Mouse (Mus musculus): Measurements from ENCODE around the gene 1700001F09Rik. TPM values are rescaled to one million over a fixed set of nuclear protein-coding genes. Genes with fewer than 3 reads are reported as not detected.
"Not testable (repeated sequence)": the region's sequence is repeated elsewhere in the genome, so short reads cannot be mapped to it uniquely, and the experiment has no call there.

1700001F09Rik gene
- polyA plus RNA-seq (2015; fragmentation: Nextera tagmentation; extraction: Ambion mirVana): not detected in 2 replicates

GRCm38 (mm10) chr14:43347711-43348110, at the start of gene 1700001F09Rik:
1700001F09Rik (minus strand) TSS chr14:43347811.
- H3K36me3 ChIP-seq (ENCODE audit: poor library complexity, severe bottlenecking); H3K4me1 ChIP-seq; ATAC-seq; H3K27me3 ChIP-seq; H3K9me3 ChIP-seq (replicated peaks); H3K4me2 ChIP-seq; H3K27ac ChIP-seq; H3K9ac ChIP-seq; H3K4me3 ChIP-seq: not testable (repeated sequence)

GRCm38 (mm10) chr14:43361713-43362112, 14.1 kb upstream of the 1700001F09Rik start:
- ATAC-seq, H3K9ac ChIP-seq: not testable (repeated sequence)
- WGBS: 84% methylated on average over 11 of the region's 11 CpGs

GRCm38 (mm10) chr14:43359246-43359645, 11.6 kb upstream of the 1700001F09Rik start:
- H3K27ac ChIP-seq; H3K4me3 ChIP-seq; H3K27me3 ChIP-seq; H3K36me3 ChIP-seq (ENCODE audit: poor library complexity, severe bottlenecking); H3K9me3 ChIP-seq (replicated peaks); ATAC-seq; H3K9ac ChIP-seq; H3K4me1 ChIP-seq; H3K4me2 ChIP-seq: not testable (repeated sequence)
- WGBS: 100% methylated on average over 1 of the region's 1 CpGs

More at GRCm38 (mm10) chr14:43361713-43362112, 14.1 kb upstream of the 1700001F09Rik start:
- not testable (repeated sequence) for H3K4me3 ChIP-seq; H3K4me2 ChIP-seq; H3K9me3 ChIP-seq (replicated peaks); H3K36me3 ChIP-seq (ENCODE audit: poor library complexity, severe bottlenecking); H3K27ac ChIP-seq; H3K4me1 ChIP-seq; H3K27me3 ChIP-seq

- not testable (repeated sequence) for H3K27me3 ChIP-seq; H3K4me1 ChIP-seq; H3K4me3 ChIP-seq; ATAC-seq; H3K4me2 ChIP-seq; H3K27ac ChIP-seq; H3K9me3 ChIP-seq (replicated peaks); H3K9ac ChIP-seq; H3K36me3 ChIP-seq (ENCODE audit: poor library complexity, severe bottlenecking)
These were observed 9.9 kb upstream of the 1700001F09Rik start for GRCm38 (mm10) chr14:43357496-43357895.

GRCm38 (mm10) chr14:43352944-43353343, 5.3 kb upstream of the 1700001F09Rik start:
- not testable (repeated sequence) for H3K9ac ChIP-seq

GRCm38 (mm10) chr14:43337646-43338045, 10.0 kb downstream of the 1700001F09Rik start:
- not testable (repeated sequence) for H3K9ac ChIP-seq; H3K4me3 ChIP-seq; H3K27me3 ChIP-seq; H3K4me2 ChIP-seq; ATAC-seq; H3K9me3 ChIP-seq (replicated peaks); H3K27ac ChIP-seq; H3K36me3 ChIP-seq (ENCODE audit: poor library complexity, severe bottlenecking); H3K4me1 ChIP-seq
- WGBS: 58% methylated on average over 1 of the region's 1 CpGs

More at GRCm38 (mm10) chr14:43352944-43353343, 5.3 kb upstream of the 1700001F09Rik start:
- WGBS: 98% methylated on average over 2 of the region's 2 CpGs
- not testable (repeated sequence) for H3K9me3 ChIP-seq (replicated peaks); H3K4me3 ChIP-seq; H3K4me1 ChIP-seq; H3K27me3 ChIP-seq; ATAC-seq; H3K27ac ChIP-seq; H3K4me2 ChIP-seq; H3K36me3 ChIP-seq (ENCODE audit: poor library complexity, severe bottlenecking)

GRCm38 (mm10) chr14:43331362-43331880, 16.2 kb downstream of the 1700001F09Rik start:
- ATAC-seq; H3K27ac ChIP-seq; H3K4me1 ChIP-seq; H3K9me3 ChIP-seq (replicated peaks); H3K27me3 ChIP-seq; H3K9ac ChIP-seq; H3K36me3 ChIP-seq (ENCODE audit: poor library complexity, severe bottlenecking); H3K4me2 ChIP-seq; H3K4me3 ChIP-seq: not testable (repeated sequence)
- WGBS: 95% methylated on average over 11 of the region's 11 CpGs

GRCm38 (mm10) chr14:43328603-43329002, 19.0 kb downstream of the 1700001F09Rik start:
- H3K9me3 ChIP-seq (replicated peaks); H3K4me3 ChIP-seq; H3K36me3 ChIP-seq (ENCODE audit: poor library complexity, severe bottlenecking); H3K27ac ChIP-seq; ATAC-seq; H3K4me2 ChIP-seq; H3K9ac ChIP-seq; H3K4me1 ChIP-seq; H3K27me3 ChIP-seq: not testable (repeated sequence)
- 76% methylated on average over 2 of the region's 2 CpGs for WGBS

GRCm38 (mm10) chr14:43319516-43319915, 28.1 kb downstream of the 1700001F09Rik start:
- H3K27me3 ChIP-seq; H3K9me3 ChIP-seq (replicated peaks); H3K4me1 ChIP-seq; H3K4me3 ChIP-seq; H3K36me3 ChIP-seq (ENCODE audit: poor library complexity, severe bottlenecking); H3K4me2 ChIP-seq; H3K9ac ChIP-seq; H3K27ac ChIP-seq; ATAC-seq: not testable (repeated sequence)

GRCm38 (mm10) chr14:43293503-43293902, 54.1 kb downstream of the 1700001F09Rik start, which contains the start of gene Gm8127:
Gm8127 (minus strand) TSS chr14:43293832.
- not testable (repeated sequence) for H3K4me3 ChIP-seq; H3K36me3 ChIP-seq (ENCODE audit: poor library complexity, severe bottlenecking); H3K27me3 ChIP-seq; H3K9me3 ChIP-seq (replicated peaks); H3K27ac ChIP-seq; H3K4me2 ChIP-seq; H3K4me1 ChIP-seq; H3K9ac ChIP-seq; ATAC-seq
- WGBS: 89% methylated on average over 3 of the region's 3 CpGs

Other genes starting within 250 kb of the 1700001F09Rik start
- gene Gm8104, start 247.2 kb downstream of the 1700001F09Rik start, polyA plus RNA-seq (2015; fragmentation: Nextera tagmentation; extraction: Ambion mirVana): not detected in 2 replicates
- gene Gm7233, start 167.9 kb downstream of the 1700001F09Rik start, polyA plus RNA-seq (2015; fragmentation: Nextera tagmentation; extraction: Ambion mirVana): not detected in 2 replicates
- gene Gm8122, start 112.5 kb downstream of the 1700001F09Rik start, polyA plus RNA-seq (2015; fragmentation: Nextera tagmentation; extraction: Ambion mirVana): not detected in 2 replicates
- gene Gm8126, start 89.2 kb downstream of the 1700001F09Rik start, polyA plus RNA-seq (2015; fragmentation: Nextera tagmentation; extraction: Ambion mirVana): not detected in 2 replicates
- gene Gm9732, start 72.8 kb downstream of the 1700001F09Rik start, polyA plus RNA-seq (2015; fragmentation: Nextera tagmentation; extraction: Ambion mirVana): not detected in 2 replicates
- gene Gm8127, start 54.0 kb downstream of the 1700001F09Rik start, polyA plus RNA-seq (2015; fragmentation: Nextera tagmentation; extraction: Ambion mirVana): not detected in 2 replicates
- not detected in 2 replicates for gene Gm8138, start 68.5 kb upstream of the 1700001F09Rik start, polyA plus RNA-seq (2015; fragmentation: Nextera tagmentation; extraction: Ambion mirVana)
- not detected in 2 replicates for gene Gm5799, start 195.8 kb upstream of the 1700001F09Rik start, polyA plus RNA-seq (2015; fragmentation: Nextera tagmentation; extraction: Ambion mirVana)
- gene Gm17654, start 231.3 kb upstream of the 1700001F09Rik start, polyA plus RNA-seq (2015; fragmentation: Nextera tagmentation; extraction: Ambion mirVana): not detected in 2 replicates